Mouse (Mus musculus) thymus, adult 2 months (tissue): ENCODE data around the gene Kazald1.

ENCODE experiments used
- CTCF ChIP-seq: fragments of 200-500 bp; IDR thresholded peaks from 2 replicates; pipeline ENCODE4 v1.5.1; 2012; ENCODE audit warnings: mild to moderate bottlenecking, control low read depth, low read length, moderate library complexity, borderline replicate concordance; ENCODE audit not compliant: control insufficient read depth, poor library complexity, insufficient read depth; ENCODE audit errors: extremely low read depth
- POLR2A ChIP-seq: fragments of 200-500 bp; IDR thresholded peaks from 2 replicates; pipeline ENCODE4 v1.6.1; 2012; ENCODE audit warnings: mild to moderate bottlenecking, low read length, control low read depth, moderate library complexity; ENCODE audit not compliant: control insufficient read depth, poor library complexity, insufficient read depth; ENCODE audit errors: extremely low read depth

- no peak for TF ChIP-seq CTCF
- no peak for TF ChIP-seq POLR2A
Observed at GRCm38 (mm10) chr19:45067170-45067569, 7.9 kb upstream of the Kazald1 start.
